Mouse (Mus musculus) 3134 (cell line): ENCODE results near the gene Magel2.

Source experiments
- DNase-seq: peaks from one replicate; pipeline ENCODE4 v3.0.0-alpha.2; 2011; ENCODE audit warnings: low spot score; ENCODE audit not compliant: insufficient read length; ENCODE audit errors: extremely low read depth

The Magel2 gene

DNA sequence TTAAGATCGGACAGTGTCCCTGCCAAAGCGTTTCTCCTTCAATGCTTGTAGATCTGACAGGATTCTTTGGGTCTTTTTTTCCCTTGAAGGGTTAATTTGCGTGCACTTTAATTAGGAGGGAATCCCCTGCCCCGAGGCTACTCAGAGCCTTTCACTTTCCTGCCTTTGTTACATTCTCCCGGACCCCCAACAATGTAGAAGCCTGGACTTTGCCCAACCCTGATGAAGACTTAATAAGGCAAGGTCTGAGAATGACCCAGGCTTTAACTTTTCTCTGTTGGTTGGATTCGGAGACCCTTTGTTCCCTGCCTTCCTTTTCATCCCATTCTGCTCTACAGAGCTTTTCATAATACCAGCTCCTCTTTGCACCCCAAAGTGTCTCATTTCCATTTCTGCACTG, 43.8 kb downstream of the Magel2 start:
- DNase-seq = no peak

DNA sequence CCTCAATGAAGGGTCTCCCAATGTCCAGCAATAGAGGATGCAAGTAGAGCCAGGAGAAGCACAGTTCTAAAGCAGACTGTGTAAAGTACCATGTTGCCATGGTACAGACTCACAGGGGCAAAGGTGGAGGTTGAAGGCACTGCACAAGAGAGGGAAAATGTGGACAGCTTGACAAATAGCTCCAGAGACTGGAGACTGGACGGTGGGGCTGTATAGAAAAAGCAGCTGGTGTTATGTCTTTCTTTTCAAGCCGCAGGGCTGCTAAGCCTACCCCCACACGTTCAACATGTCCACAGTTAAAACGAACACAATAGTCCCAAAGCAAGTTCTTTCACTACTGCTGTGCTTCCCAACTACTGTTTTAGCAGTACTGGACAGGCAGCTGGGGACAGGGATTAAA, 46.4 kb downstream of the Magel2 start:
- no peak for DNase-seq

DNA sequence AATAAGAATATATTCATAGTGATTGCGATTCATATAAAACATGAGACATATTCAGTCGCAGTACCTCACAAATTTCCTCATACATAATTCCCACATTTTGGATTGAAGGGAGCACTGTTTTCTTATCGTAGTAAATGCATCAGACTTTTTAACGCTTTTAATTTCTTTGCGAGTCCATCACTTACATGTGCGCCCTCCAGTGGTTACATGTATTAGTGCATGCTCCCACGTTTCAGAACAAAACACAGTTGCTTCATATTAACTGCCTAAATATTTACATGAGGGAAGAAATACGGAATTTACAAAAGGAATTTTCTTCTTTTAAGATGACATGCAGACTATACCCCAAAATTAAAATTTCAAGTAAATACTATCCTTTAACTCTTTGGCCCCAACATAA, 51.5 kb downstream of the Magel2 start:
- no peak for DNase-seq
